Mouse (Mus musculus) telencephalon, adult 2 months (tissue): ENCODE results near the gene Ttll4.

Source experiments
- DNase-seq: peaks from one replicate; pipeline ENCODE4 v3.0.0-alpha.2; 2011; ENCODE audit warnings: low read depth, low spot score

The Ttll4 gene

DNA sequence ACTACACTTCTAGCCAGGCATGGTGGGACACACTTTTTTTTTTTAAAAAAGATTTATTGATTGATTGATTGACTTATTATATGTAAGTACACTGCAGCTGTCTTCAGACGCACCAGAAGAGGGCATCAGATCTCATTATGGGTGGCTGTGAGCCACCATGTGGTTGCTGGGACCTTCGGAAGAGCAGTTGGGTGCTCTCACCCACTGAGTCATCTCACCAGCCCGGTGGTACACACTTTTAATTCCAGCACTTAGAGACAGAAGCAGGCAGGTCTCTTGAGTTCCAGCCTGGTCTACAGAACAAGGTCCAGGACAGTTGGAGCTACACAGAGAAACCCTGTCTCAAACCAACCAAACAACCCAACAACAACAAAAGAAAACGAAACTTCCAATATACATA, 50.5 kb downstream of the Ttll4 start:
- DNase-seq: no peak

DNA sequence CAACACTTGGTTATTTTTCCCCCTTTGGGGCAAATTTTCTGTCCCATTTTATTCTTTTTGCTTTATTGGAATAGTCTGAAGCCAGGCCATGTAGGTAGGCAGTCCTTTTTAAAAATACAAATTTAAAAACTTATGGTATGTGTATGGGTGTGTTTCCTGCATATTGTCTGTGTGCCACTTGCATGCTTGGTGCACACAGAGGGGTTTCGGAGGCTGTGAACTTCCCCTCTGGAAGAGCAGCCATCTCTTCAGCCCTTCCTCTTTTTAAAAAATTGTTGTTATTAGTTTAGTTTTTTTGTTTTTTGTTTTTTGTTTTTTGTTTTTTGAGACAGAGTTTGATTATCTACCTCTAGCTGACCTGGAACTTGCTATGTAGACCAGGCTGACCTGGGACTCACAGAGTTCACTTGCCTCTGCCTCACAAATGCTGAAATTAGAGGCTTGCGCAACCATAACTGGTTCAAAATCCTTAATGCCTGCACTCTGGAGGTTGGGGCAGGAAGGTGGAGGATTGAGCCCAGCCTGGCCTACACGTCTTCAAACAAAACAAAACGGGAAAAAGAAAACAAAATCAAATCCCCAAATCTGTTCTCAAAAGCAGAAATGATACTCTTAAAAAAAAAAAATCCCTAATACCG, 51.0 kb downstream of the Ttll4 start:
- no peak for DNase-seq

DNA sequence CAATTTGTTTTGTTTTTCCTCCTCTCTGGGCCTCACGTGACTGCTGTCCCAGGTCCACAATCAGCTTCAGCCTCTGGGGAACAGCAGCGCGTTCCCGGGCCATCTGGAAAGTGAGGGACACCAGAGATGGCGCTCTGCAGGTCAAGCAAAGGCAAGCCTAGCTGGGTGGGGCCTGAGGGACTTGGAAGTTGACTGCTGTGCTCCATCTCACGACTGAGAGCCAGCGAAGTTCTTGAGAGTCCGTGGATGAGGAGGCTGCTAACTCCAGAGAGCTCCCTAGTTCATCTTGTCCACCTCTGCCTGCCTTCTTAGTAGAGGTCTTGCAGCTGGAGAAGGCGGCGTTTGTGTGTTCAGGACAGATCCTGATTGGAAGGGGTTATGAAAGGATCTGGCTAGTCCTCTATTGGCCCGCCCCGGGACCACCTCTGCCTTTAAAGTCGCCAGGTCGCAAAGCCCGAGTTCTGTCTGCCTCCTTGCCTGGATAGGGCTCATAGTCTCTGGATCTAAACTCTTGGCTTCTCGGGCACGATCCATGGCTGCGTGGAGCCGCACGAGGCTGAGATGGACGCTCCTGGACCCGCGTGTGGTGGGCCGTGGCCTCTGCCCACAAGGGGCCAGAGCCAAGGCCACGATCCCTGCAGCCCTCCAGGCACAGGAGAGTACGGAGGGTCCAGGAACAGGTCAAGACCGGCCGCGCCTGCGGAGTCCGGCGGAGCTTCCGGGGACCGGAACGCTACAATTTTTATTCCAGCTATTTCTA, 51.7 kb downstream of the Ttll4 start, which contains the start of gene Cyp27a1:
TSS of gene Cyp27a1 (plus strand) at position 476 of the 760 bp plus-strand sequence.
- no peak for DNase-seq

DNA sequence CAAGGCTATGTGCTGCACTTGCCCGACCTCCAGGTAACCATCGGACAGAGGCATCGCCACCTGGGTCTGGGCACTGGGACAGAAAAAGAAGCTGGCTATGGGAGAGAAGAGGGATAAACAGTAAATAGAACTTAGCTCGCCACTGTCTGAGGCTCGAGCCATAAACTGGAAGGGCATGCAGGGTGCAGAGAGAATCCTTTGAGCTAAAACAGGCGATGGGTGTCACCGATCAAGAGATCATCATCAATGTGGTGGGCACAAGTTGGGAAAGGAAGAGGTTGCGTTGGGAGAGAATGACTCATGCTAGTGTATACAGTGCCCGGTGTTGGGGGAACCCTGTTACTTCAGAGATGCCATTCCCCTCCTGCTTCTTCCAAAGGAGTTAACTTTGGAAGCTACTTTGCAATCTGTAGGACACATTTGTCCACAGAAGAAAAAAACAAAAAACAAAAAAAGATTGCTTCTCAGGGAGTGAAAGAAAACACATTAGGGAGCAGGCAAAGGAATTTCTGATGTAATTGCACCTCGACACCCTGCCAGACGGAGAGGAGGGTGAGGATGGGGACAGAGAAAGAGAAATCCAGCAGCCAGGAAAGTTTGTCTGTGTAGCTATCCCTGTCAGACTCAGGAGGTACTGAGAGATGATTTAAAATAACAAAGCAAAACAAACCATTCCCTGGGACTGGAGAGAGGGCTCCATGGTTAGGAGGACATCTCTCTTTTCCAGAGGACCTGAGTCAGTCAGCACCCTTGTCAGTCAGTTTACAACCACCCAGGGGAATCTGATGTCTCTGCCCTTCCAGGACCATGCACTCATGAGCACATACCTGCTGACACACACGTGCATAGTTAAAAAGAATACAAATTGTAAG, 52.5 kb downstream of the Ttll4 start:
- no peak for DNase-seq

DNA sequence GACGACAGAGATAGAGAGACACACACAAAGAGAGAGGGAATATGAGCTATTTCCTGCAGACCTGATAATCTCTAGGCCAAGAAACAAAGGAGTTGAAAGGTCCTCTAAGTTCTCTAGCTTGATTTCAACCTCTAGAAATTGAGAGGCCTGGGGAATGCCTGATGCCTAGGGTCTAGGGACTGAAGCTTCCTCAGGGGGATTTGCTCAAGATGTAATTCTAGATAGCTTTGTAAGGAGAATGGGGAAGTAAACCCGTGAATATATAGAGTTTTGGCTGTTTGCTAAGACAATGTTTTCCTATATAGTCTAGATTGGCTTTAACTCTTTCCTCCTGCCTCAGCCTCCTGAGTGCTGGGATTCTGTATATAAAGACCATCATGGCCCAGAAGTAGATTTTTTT, 53.4 kb downstream of the Ttll4 start:
- DNase-seq: no peak

DNA sequence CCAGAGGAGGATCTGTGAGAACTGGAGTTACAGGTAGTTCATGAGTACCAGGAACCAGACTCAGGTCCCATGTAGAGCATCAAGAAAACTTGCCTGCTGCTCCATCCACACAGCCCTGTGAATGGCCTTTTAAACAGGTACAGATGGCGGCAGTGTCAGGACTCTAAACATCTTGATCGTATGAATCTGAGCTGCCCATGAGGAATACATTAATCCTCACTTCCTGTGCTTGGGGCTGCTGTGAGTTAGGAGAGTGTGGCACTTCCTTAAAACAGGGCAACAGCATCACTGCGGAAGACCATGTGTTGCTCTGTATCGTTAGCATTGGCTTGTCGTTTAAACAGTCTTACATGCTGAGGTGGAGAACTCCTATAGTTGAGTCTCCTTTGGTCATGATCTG, 53.9 kb downstream of the Ttll4 start:
- no peak for DNase-seq

DNA sequence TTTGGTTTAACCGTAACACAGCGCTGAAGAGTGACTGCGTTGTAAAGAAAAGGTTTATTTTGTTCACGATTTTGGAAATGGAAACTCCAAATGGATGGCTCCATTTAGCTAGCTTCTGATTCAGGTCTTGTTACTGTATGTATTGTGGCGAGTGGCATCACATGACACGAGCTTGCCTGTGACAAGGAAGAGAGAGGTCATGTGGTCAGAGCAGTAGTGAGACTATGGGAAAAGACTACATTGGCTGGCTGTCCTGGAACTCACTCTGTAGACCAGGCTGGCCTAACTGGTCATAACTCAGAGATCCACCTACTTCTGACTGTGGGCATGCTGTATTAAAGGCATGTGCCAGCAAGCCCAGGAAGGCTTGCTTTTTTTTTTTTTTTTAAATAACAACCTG, 54.3 kb downstream of the Ttll4 start:
- no peak for DNase-seq

DNA sequence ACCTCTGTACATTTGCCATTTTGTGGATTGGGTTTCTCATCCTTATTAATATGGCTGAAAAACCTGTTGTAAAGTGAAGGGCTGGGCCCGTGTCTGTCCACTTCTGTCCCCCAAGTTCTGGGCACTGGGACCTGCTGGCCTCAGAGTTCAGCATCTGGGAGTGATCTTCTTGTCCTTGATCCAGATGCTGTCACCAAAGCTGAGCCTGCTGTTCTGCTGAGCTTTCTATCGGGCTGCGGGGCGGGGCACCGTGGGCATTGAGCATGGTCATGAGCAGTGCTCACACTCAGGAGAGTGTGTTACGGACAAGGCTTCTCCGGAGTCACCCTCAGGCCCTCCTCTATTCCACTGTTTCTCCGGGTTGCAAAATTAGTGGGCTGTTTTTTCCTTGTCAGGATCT, 56.6 kb downstream of the Ttll4 start:
- no peak for DNase-seq

DNA sequence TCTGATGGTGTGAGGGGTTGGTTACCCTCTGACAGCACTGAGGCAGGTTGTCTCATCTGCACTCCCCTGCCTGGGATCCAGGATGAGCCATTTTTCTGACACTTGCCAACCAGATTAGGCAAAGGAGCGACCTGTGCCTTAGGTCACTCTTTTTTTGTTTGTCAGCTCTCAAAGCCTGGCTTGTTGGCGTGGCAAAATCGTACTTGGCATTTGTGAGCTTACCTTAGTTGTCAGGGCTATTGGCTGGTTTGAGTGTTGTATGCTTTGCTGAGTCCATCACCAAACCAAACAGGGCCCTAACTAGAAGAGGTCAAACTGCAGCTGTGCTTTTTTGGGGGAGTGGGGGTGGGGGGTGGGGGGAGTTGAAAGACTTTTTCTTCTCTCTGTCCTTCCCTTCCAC, 57.7 kb downstream of the Ttll4 start:
- DNase-seq: no peak

DNA sequence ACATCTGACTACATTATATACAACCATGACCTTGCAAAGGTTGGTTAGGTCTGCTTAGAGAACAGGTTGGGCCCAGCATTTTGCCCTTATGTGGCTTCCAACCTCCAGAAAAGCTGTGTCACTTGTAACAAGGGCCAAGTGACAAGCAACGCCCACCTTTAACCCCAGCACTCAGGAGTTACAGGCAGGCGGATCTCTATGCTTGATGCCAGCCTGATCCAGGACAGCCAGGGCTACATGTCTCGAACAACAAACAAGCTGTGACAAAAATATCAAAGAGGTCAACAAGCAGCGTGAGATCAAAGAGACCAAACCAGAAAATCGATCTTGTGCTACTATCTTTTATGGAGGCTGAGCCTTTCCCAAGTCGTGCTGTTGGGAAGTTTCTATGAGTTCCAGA, 60.1 kb downstream of the Ttll4 start:
- no peak for DNase-seq

DNA sequence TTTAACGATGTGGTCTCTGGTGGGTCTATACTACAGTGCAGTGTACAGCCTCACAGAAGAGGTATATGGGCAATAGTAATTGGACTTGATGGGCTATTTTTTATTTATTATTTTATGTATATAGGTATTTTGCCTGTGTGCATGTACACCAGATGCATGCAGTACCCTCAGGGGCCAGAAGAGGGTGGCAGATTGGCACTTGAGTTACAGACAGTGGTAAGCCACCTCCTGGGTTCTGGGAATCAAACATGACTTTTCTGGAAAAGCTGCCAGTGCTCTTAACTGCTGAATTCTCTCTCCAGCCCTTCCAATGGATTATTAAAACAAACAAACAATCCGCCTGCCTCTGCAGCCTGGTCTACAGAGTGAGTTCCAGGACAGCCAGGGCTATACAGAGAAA, 62.2 kb downstream of the Ttll4 start:
- DNase-seq: no peak

DNA sequence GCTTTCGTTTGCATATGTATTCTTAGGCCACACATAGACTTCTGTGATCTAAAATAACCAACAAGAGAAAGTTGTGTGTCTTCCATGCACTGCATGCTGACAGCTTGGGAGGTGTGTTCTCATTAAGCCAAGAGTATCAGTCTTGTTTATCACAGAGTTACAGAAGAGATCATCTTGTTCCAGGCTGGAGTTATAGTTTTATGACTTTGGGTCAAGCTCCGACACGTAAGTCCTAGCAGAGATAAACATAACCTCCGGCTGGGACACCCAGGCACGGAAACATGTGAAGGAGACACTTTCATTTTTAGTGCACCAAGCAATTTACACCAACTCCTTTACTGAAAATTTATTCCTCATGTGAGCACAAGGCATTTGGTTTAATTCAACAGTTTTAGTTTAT, 64.6 kb downstream of the Ttll4 start:
- no peak for DNase-seq

DNA sequence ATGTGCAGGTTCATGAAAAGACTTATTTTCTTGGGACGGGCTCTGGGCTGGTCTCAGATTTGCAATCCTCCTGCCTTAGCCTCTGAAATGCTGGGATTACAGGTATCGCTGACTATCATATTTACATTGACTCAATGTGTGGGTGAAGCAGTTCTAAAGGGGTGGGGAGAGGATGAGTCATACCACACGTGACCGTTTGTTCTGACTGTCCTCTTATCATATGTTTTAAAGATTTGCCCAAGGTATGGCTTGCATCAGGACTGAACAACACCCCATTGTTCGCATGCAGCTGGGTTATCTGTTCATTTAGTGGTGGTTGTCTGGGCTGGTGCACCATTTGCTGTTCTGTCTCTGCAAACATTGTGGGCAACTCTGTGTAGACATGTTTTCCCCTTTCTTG, 65.1 kb downstream of the Ttll4 start:
- DNase-seq: no peak

DNA sequence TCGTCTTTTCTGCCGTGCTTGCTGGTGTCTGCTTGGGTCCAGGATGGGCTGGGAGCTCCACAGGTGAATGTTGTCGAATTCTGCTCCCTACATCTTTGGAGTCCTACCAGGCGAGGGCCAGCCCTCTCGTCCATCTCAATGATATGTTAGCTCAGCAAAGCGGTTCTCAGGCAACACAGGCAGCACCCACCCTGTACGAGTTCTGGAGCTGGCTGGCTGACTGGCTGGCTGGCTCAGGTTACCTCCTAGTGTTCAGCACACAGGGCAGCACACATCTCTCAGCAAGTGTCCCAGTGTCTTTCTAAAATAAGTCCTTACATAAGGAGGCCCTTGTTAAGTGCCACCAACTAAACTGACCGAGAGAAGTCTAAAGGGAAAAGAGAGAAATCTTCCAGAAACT, 66.9 kb downstream of the Ttll4 start:
- no peak for DNase-seq

DNA sequence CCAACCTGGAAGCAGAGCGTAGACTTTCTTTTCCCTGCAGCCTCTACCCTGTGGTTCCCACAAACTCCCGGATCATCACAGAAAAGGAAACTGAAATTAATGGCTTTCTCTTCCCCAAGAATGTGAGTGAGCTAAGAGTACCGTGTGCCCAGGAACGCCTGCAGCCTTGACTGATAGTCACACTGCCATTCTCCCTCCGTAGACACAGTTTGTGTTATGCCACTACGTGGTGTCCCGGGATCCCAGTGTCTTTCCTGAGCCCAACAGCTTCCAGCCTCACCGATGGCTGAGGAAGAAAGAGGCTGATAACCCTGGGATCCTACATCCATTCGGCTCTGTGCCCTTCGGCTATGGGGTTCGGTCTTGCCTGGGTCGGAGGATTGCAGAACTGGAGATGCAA, 75.4 kb downstream of the Ttll4 start:
- no peak for DNase-seq

DNA sequence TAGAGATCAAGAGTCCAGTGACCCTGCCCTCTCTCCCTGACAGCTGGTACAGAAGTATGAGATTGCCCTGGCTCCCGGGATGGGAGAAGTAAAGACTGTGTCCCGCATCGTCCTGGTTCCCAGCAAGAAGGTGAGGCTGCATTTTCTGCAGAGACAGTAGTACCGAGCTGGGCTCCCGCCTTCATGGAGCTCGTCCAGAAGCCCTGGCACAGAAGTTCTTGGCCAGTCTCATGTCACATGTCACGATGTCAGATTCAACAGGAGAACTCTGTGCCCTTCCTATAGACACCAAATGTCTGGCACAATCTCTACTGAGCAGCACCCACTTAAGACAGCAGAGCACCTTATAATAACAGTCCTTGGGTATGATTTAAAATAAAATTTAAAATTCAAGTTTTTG, 76.0 kb downstream of the Ttll4 start:
- DNase-seq: no peak

DNA sequence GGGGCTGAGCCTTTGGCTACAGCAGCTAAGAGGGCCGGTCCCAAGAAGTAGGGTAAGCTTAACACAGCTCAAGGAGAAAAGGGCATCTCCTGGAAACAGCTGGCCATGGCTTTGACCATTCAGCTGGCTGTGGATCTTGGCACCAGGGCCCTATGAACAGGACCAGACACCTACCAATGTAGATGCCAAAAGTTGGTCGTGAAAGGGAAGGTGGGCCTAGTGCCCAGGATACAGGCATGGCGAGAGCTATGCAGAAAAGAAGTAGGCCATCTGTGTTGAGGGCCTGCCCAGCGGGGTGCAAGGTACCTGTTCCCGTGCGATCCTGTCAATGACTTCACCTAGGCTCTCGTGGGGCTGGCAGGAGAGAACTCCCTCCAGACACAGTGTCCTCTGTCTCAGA, 79.3 kb downstream of the Ttll4 start:
- DNase-seq: no peak

DNA sequence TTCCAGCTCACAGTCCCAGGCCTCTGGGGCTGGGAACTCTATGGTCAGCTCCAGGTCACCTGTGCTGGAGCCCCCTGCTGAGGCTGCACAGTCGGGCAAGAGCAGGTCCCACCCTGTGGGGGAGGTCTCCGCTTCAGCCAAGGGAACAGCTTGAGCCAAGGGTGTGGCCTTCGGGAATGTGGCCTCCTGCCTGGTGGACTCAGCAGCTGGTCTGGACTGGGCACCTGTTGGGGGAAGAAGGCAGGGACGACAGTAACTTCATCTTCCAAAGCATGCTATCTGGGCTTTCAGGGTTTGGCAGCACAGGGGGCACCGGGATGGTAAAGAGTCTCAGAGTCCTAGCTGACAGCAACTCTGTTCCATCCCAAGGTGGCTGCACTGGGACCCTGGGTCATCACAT, 85.8 kb downstream of the Ttll4 start:
- DNase-seq: no peak

DNA sequence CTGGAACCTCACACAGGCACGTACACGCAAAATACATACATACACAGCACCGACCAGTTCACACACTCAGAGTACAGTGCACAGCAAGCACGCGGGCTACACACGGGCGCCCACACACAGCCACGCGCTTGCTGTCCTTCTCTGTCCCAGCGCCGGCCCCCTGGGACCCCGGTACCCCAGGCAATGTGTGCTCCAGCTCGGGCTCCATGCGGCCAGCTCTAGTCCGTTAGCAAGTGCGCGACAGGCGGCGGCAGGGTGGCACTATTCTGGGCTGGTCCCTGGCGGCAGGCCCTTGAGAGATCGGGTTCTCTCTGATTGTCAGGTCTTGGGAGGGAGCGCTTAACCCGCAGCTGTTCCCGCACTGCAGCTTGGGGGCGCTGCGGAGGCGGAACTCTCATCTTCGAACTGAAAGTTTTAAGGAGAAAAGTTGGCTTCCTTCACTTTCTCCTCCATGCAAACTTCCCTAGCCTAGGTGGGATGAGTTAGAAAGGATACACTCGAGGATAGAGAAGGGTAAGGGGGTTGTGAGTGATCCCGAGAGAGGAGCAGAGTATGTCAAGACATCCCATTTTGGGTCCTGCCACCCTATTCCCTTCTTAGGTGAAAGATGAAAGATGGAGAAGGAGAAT, 87.2 kb downstream of the Ttll4 start, which contains the start of gene Prkag3:
TSS of gene Prkag3 (minus strand) at position 579 of the 629 bp plus-strand sequence.
- DNase-seq: no peak

DNA sequence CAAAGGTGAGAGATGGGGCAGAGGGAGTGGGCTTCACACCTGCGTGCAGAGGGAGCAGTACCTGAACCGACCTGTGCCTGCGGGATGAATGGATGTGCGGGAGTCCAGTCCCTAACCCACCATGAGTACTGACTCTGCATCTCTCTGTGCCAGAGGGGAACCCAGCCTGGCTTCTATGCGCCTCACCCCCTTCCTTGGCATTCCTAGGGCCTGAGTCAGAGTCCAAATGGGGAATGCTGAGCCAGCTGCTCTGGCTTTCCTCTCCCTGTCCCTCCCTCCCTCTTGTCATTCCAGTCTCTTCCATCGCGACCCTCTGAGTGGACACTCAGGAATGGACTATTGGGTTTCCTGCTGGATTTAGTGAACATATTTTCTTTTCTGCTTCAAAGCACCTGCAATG, 87.8 kb downstream of the Ttll4 start:
- no peak for DNase-seq

DNA sequence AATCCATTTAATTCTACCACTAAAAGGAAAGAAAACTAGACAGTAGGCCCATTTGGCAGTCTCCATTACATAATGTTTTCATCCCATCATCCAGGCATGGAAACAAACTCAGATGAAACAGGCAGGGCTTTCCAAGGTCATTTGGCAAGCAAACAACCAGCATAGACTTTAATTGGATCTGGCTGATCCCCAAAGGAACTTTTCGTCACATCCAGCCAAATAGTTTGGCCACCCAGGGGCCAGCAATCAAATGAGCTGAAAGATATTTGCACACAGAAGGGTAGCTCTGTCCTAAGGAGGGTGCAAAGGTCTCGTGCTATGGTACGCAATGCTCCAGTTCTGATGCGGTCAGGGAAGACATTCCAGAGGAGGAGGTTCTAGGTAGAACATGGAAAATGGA, 89.1 kb downstream of the Ttll4 start:
- no peak for DNase-seq

DNA sequence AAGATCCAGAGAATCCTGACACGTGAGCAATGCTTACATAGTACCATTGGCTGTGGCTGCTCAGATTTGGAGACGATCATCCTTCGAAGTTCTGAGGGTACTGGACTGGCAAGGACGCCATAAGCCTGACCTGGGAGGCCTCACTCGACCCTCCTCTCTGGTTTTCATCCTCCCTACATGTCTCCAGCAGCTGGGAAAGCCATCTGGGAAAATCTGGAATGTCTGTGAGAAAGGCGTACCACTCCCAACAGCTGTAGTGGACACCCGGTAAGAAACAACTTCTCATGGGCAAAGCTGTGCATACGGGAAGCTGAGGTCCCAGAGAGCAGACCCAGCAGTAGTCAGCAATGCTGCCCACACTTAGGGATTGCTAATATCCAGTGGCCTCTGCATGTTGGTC, 90.6 kb downstream of the Ttll4 start:
- DNase-seq: no peak
